Mouse (Mus musculus) left cerebral cortex, postnatal 4 days (tissue): ENCODE measurements around the gene Ttc3. TPM values are rescaled to one million over a fixed set of nuclear protein-coding genes. Genes with fewer than 3 reads are reported as not detected.
A peak's percentile ranks its signal among the peaks of the same experiment; 100 is the strongest.
"Not testable (repeated sequence)": the region's sequence is repeated elsewhere in the genome, so short reads cannot be mapped to it uniquely, and the experiment has no call there.

Experiments
- DNase-seq: peaks from one replicate; pipeline ENCODE4 v3.0.0-alpha.2; 2022
- intact Hi-C: fragments of 180-260 bp; cut with DNase I; formaldehyde crosslinking; loops from one replicate; pipeline ENCODE4 v1.15.1; 2025
- total RNA-seq, 2 experiments: library from RNA; stranded (reverse); gene quantifications; 2 replicates each; pipeline ENCODE4 v1.2.3; 2021

The Ttc3 gene
- total RNA-seq: 100 to 1,000 TPM; 862 to 884 TPM

DNA sequence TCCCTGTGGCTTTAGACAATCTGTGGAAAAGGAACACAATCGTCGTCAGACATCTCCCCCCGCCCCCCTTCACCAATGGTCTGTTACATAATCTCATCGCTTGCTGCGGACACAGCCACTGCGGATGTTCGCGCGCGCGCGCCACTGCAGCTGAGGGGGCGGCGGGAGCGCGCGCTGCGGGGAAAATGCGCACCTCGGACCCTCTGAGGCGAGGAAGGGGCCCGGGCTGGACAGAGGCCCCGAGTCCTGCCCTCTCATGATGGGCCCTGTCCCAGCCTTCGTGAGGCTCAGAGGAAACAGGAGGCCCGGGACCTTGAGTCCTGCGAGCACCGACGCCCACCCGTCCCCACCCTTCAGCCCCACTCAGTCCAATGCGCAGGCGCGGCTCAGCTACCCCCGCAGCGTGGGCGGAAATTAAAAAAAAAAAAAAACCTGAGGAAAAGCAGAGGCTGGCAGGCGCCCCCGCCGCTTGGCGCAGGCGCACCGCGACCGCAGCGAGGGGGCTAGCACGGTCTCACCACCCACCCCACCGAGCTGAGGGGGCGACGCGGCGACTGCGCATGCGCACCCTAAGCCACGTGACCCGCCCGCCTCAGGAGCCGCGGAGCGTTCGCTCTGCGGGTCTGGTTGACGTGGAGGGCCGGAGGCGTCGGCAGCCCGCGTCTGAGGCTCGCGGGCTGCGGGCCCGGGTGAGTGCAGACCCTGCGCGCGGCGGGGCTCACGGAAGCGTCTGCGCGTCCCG lies at the start of gene Ttc3:
Ttc3 (plus strand) TSS at position 446 of the 742 bp plus-strand sequence.
- intact Hi-C loops: loop anchor here (1.0 kb wide), 1 partner anchor 58 kb away; no protein-coding TSS in a partner anchor

DNA sequence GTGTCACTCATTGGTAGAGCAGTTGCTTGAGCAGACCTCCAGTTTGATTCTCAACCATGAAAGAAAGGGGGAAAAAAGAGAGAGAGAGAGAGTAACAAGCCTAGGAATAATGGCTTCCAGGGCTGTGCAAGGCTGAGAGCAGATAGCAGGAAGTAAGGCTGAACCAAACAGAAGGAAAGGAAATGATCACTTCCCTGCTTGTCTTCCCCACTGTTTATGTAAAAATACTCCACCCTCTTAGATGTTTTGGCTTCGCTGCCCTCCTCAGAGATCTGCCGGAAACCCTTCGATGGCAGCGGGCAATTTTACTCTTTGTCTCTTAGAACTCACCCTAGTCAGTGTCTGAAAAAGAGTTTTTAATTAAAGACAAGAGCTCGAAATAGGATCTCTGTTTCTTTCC lies 46.7 kb upstream of the Ttc3 start:
- intact Hi-C loops: no loop called here
- no peak for DNase-seq

More for the DNA sequence above, at the start of gene Ttc3:
- peak; percentile 99 for DNase-seq

DNA sequence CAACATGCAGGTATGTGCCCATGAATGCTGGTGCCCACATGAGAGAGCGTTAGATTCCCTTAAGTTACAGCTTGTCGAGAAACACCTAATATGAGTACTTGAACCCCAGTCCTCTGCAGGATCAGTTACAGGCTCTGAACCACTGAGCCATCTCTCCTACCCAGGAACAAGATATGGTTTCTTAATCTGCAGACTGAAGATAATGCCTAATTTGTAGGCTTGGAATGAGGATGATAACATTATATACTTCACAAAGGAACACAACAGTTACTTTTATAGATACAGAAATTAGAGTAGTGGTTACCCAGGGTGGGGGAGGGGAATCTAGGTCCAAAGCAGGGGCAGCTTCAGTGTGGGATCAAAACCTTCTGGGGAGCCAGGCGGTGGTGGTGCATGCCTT lies 44.4 kb upstream of the Ttc3 start:
- intact Hi-C loops: no loop called here
- DNase-seq: no peak

DNA sequence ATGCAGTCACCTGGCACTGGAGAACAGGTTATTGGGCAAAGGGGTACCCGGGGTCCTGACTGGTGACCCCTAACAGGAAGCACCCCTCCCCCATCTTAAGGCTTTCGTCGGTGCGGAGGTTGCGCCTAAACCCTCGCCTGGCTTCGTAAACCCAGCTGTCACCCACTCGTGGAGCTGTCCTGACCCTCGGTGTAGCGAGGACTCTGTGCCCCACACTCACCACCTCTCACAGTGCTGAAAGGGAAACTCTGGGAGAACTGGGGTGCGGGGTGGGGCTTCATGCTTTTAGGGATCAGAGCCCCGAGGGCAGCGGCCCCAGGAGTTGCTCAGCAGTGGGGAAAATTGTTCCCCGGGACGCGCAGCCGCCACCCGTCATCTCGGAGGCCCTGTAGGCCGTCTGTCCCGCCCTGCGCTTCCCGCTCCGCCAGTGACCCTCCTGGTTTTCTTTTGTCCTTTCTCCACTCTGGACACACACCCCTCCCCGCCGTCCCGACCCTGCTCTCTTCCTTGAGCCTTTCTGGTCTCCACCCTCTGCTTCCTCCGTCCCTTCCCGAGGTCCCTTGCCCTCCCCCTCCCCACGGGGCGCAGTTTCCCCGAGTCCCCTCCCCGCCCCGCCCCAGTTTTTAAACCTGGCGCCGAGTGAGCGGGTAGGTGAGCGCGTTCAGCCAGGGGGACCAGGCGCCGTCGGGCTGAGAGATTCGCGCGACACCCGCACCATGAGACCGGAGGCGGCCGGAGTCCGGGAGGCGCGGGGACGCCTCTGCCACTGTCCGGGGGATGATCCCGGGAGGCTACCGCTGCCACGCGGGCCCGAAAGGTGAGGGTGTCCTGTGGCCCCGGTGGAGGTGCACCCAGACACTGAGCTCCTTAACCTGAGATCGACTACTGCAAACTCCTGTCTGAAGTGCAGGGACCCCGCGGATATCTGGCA lies 42.4 kb upstream of the Ttc3 start, which contains the start of gene Ripply3:
Ripply3 (plus strand) TSS at position 640 of the 931 bp plus-strand sequence.
- no peak for DNase-seq
- intact Hi-C loops: no loop called here

DNA sequence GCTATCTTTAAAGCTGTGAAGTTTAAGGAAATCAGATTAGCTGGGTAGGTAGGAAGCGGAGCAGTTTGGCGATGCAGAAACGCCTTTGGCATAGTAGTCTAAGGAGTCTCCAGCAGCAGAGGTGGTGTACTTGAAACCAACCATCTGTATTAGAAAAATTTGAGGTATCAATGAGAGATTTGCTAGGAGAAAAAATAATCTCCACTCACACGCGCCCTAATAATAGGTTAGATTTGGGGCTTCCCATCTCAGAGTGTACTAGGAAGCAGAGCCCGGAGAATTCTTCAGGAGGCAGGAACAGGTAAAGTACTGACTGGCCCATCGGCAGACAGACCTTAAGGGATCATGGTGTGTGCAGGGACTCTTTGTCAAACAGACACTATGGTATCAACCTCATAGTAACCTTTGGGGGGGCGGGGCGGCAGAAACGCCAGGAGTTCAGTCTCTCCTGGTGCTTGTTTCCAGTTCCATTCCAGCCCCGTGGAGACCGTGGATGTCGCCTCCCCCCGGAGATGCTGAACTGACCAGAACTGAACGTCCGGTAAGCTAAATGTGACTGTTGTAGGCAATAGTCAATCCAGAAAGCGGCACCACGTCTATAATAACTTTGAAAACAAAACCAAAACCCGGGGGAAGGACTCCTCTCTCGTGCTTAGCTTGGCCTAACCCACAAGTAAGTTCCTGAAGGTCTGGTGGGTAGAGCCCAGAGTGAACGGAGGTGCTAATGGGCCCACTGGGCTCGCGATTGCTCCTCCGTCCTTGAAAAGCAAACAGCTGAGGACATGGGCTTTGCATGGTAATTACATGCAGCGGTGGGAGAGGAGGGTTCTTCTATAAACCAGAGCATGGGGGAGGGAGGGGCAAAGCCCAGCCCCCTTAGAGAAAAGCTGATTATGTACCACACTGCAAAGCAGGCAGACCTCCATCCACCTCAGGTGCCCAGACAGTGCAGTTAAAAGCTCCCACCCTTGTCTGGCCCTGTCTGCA lies 41.2 kb upstream of the Ttc3 start:
- no peak for DNase-seq
- intact Hi-C loops: no loop called here

DNA sequence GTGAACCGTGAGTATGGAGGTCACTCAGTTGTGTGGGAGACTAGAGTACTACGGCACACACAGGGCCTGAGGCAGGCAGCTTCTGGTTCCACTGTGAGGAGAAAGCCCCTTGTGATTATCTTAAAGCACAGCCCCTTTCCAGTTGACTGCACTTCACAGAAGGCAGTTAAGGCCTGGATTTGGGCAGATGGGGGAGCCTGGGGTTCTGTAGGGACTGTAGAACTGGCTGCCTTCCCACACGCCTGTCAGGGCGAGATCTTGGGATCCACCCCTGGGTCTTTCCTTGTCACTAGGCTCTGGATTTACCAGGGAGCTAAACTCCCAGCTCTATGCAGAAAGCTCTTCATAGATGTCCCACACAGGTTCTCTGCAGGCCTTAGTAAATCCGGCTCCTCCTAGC lies 40.0 kb upstream of the Ttc3 start:
- peak; percentile 64 for DNase-seq
- intact Hi-C loops: no loop called here

DNA sequence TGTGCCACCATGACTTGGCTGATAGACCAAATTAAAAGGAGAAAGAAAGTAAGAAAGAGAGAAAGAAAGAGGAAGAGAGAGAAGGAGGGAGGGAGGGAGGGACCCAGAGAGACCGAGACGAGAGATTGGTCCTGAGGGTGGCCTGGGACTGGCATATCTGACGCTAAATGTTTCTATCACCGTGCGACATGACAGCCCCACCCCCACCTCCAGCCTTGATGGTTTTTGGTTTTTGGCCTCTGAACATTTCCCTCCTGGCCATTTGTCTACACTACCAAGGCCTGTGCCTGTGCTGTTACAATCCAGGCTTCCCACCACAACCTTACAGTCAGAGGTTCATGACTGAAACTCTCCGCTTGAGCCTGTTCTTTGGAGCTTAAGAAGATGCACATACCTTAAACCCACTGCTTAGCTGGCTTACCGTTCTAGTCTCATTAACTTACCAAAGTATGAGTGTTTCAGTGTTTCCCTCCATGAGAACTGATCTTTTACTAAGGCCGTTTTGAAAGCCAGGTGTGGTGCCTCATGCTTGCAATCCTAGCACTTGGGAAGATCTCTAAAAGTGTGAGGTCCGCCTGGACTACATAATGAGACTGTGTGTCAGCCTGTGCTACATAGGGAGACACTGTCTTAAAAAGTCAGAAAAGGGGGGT lies 39.1 kb upstream of the Ttc3 start:
- intact Hi-C loops: no loop called here
- no peak for DNase-seq

DNA sequence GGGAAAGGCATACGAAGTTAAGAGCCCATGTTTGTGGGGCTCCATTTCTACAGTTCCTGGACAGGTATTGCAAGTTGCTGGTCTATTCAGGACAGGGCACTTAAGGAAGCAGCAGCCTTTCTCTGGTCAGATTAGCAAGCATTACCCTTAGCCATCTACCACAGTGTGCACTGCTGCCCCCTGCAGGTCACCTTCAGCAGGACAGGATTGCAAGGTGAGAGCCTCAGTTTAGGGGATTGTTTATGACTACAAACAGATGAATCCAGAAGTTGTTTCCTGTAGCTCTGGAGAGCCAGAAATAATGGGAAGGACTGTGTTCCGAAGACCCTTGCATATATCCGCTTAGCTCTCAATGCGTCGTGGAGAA lies 38.5 kb upstream of the Ttc3 start:
- DNase-seq: peak; percentile 57
- intact Hi-C loops: no loop called here

DNA sequence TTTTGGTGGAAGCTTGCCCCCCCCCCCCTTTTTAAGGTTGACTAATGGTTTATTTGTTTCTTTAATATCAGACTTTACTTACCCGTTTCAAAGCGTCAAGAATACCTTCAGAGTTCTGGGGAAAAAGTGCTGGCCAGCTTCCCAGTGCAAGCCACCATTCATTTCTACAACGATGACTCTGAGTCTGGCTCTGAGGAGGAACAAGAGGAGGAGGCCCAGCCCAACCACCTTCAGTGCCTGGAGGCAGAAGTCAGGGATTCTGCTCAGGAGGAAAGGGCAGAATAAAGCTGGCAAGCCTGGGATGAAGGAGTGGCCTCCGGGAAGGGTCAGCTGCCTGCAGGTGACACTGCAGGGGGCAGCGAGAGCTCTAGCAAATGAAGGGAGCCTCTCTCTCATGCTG lies 34.8 kb upstream of the Ttc3 start:
- intact Hi-C loops: no loop called here
- DNase-seq: no peak

DNA sequence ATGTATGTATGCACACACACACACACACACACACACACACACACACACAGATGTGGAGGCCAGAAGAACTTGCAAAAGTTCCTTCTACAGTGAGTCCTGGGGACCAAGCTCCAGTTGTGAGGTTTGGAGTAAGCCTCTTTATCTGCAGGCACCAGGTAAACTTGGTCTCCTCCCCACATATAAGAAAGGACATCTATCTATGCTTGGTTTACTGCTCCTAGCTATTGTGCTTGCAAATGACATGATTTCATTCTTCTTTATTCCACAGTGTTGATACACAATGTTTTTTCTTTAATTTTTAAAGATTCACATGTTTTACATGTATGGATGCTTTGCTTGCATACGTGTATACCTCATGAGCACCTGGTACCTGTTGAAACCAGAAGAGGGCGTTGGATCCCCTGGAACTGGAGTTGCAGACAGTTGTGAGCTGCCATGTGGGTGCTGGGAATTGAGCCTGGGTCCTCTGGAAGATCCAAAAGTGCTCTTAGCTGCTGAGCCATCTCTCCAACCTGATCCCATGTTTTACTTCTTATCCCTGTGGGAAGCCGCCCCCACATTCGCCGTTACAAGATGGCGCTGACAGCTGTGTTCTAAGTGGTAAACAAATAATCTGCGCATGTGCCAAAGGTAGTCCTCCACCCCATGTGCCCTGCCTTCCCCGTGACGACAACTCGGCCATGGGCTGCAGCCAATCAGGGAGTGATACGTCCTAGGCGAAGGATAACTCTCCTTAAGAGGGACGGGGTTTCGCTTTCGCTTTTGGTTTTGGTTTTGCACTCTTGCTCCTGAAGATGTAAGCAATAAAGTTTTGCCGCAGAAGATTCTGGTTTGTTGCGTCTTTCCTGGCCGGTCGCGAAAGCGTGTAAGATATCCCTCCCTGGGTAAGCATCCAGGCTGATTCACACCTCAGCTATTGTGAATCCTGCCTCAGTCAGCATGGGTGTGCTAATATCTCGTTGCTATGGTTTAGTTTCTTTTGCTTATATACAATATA lies 31.0 kb upstream of the Ttc3 start:
- intact Hi-C loops, DNase-seq: not testable (repeated sequence)

DNA sequence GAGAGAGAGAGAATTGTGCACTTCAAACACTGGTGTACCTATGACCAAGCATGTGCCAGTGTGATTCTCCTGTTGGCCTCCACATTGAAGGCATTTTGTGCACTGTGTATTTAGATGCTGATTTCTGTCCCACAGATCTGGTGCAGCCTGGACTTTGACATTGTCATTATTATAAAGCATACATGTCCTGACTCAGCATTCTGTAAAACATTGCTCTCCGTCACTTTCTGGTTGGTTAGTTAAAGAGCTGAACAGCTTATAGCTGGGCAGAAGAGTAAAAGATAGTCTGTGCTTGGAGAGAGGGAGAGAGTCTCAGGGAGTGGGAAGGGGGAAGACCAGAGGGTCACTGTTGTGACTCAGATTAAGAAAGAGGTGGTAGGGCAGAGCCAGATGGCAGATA lies 24.7 kb upstream of the Ttc3 start:
- intact Hi-C loops: no loop called here
- DNase-seq: no peak

DNA sequence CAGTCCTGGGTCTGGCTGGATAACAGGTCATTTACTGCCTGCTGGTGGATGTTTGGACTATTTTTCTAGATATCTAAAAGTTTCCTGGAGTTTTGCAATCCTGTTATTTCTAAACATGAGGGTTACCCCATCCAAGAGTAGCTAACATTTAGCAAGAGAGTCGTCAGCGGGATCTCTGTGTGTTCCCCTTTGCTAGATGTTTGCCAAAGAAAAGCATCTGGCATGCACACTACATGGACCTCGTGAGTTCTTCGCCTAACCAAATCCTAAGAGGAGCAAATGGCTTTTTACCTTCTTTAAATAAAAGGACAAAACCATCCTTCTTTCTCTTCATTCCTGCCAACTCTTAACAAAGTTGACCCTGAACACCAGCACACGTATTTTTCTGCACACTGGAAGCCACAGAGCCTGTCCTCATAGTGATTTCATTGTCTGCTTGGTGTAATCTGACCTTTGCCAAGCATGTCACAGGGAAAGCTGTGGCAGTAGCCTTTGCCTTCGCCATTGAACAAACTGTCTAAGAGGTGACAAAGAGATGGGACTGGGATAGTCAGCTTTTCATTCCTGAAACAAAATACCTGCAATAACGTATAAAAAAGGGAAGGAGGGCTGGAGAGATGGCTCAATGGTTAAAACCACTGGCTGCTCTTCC lies 23.2 kb upstream of the Ttc3 start:
- no peak for DNase-seq
- intact Hi-C loops: no loop called here

DNA sequence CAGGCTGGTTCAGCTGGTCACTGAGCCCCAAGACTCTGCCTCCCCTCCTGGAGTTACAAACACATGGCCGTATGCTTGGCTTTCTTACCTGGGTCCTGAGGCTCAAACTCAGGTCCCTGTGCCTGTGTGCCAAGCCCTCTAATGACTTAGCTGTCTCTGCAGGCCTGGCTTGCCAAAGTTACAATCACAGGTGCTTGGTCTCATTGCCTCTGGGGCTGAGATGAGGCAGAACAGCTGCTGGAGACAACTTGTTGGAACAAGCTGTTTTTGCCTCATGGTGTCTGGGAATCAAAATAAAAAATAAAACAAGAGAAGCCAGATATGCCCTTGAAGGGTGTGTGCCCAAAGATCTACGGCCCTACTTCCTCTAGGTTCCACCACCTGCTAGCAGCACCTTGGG lies 21.6 kb upstream of the Ttc3 start:
- no peak for DNase-seq
- intact Hi-C loops: no loop called here

DNA sequence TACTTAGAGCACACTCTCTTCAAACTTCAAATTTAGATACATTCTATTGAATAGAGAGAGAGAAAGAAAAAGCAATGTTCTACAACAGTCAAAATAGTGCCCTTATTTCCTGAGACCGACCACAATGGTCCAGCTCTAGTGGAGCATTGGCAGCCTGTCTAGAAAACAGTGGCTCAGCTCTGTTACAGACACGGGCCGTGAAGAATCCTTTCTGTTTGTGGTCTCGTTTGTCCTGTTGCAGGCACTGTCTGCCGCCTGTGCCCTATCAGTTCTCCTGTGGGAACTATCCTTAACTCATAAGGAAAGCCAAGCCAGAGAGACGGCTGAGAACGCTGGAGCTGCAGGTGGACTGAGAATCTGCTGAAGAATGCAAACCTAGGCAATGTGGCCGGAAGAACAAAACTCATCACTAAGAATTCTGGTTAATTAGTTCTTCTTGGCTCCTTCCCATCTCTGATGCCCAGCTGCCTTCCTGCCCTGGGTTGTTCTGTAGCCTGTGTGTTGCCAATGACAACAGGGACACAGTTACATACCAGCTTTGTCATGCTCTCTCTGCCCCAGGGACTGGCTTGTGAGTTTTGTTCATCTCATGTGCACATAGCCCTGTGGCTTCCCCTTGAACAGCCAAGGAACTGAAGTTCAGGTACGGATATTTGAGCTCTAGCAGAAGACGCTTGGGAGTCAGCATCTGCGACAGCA lies 20.7 kb upstream of the Ttc3 start:
- intact Hi-C loops: no loop called here
- peak; percentile 21 for DNase-seq

DNA sequence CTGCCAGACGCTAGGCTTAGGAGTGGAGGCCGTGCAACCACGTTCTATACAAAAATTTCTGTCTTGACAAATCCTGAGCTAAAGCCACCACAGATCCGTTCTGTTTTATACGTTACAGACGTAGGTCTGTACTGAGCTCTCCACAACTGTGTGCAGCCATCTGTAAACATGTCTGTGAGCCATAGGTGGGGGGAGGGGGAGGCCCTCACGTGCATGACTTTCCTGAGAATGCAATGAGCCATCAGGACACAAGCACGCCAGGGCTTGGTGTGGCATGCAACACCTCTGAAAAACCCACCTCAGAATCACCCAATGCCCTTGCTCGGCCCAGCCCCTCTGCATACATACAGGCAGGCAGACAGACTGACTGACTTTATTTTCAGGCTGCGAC lies 20.1 kb upstream of the Ttc3 start:
- no peak for DNase-seq
- intact Hi-C loops: no loop called here

DNA sequence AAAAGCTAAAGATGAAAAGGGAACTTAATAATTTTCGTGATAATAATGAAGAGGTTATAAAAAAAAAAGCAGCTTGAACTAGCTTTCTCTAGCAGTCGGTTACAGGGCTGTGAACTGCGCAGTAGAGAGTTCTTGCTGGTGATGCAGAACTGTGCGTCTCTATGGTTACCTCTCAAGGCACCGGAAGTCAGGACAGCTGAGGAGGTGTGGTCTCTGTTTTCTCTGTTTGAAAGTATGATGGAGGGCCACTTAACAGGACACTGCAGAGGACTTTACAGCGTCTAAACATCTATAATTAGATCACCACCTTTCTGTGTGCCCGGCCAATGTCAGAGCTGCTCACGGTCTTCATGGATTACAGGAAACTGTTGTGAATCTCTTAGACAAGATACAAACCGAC lies 16.0 kb upstream of the Ttc3 start:
- intact Hi-C loops: no loop called here
- no peak for DNase-seq

DNA sequence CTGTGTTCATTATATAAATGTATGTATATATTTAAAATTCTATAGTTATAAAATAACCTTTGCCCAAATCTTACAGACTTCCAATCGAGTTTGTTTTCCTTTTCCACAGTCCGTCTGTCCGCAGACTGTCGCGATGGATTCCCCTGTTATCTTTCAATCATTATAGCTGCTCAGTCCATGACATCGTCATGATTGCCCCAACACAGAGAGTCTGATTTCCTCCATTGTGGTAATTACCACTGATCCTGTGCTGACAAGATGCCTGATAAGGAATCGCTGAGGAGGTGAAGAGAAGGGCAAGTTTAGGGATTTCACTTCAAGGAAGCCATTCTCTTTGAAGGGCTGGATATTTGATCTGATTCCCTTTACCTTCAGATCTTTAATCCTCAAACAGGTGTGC lies 14.4 kb upstream of the Ttc3 start:
- intact Hi-C loops: no loop called here
- DNase-seq: no peak
